Mouse (Mus musculus) layer of hippocampus, adult 11-12 months (tissue): ENCODE data around the gene Ap5z1.

Experiments
- DNase-seq: peaks from one replicate; pipeline ENCODE4 v3.0.0; 2022; ENCODE audit warnings: low spot score

The Ap5z1 gene

GRCm38 (mm10) chr5:142463461-142464454, at the start of gene Ap5z1:
Gene Ap5z1 (plus strand): TSS chr5:142463944.
- DNase-seq, result peak; percentile 93

GRCm38 (mm10) chr5:142415401-142415800, 48.3 kb upstream of the Ap5z1 start:
- no peak for DNase-seq

- no peak for DNase-seq
Measured at GRCm38 (mm10) chr5:142416070-142416775, 47.5 kb upstream of the Ap5z1 start.

GRCm38 (mm10) chr5:142417104-142417503, 46.6 kb upstream of the Ap5z1 start:
- DNase-seq, result no peak

GRCm38 (mm10) chr5:142417876-142418275, 45.9 kb upstream of the Ap5z1 start:
- no peak for DNase-seq

- no peak for DNase-seq
Measured at GRCm38 (mm10) chr5:142418419-142418818, 45.3 kb upstream of the Ap5z1 start.

- no peak for DNase-seq
Measured at GRCm38 (mm10) chr5:142420317-142420716, 43.4 kb upstream of the Ap5z1 start.

- no peak for DNase-seq
Measured at GRCm38 (mm10) chr5:142420920-142421319, 42.8 kb upstream of the Ap5z1 start.

GRCm38 (mm10) chr5:142421886-142422285, 41.9 kb upstream of the Ap5z1 start:
- DNase-seq, result no peak

GRCm38 (mm10) chr5:142423141-142423540, 40.6 kb upstream of the Ap5z1 start:
- no peak for DNase-seq

- DNase-seq, result no peak
Measured at GRCm38 (mm10) chr5:142423701-142424100, 40.0 kb upstream of the Ap5z1 start.

GRCm38 (mm10) chr5:142424627-142425349, 39.0 kb upstream of the Ap5z1 start:
- peak; percentile 47 for DNase-seq

- DNase-seq, result no peak
Measured at GRCm38 (mm10) chr5:142426476-142426875, 37.3 kb upstream of the Ap5z1 start.

- DNase-seq, result no peak
Measured at GRCm38 (mm10) chr5:142427876-142428275, 35.9 kb upstream of the Ap5z1 start.

GRCm38 (mm10) chr5:142428691-142429090, 35.1 kb upstream of the Ap5z1 start:
- no peak for DNase-seq

- no peak for DNase-seq
Measured at GRCm38 (mm10) chr5:142431029-142431428, 32.7 kb upstream of the Ap5z1 start.

- no peak for DNase-seq
Measured at GRCm38 (mm10) chr5:142431811-142432434, 31.8 kb upstream of the Ap5z1 start.

- no peak for DNase-seq
Measured at GRCm38 (mm10) chr5:142432695-142433094, 31.0 kb upstream of the Ap5z1 start.

- peak; percentile 65 for DNase-seq
Measured at GRCm38 (mm10) chr5:142434052-142434451, 29.7 kb upstream of the Ap5z1 start.

- no peak for DNase-seq
Measured at GRCm38 (mm10) chr5:142435736-142436135, 28.0 kb upstream of the Ap5z1 start.

- no peak for DNase-seq
Measured at GRCm38 (mm10) chr5:142438380-142438938, 25.3 kb upstream of the Ap5z1 start.
